Mouse (Mus musculus): Measurements from ENCODE around the gene Ezr.

Gene Ezr

DNA sequence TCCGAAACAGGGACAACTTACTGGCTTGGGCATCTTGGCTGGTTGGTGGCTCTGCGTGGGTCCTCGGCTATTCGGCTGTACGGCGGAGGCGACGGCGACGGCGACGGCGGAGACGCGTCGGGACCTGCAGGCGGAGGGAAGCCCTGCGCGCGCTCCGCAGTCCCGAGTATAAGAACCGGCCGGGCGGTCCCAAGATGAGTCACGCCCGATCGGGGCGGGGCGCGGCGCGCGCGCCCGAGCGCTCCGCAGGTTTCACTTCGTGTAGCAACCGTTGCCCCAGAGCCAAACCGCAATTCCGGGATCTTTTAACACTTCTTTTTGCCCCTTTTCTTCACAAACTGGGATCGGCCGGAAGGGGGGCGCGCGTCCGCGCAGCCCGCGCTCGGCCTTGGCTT, at the start of gene Ezr:
Gene Ezr, minus strand, starts transcription at position 174 of the 395 bp plus-strand sequence.
- DNase-seq (ENCODE audit: low read depth) = peak; percentile 84

DNA sequence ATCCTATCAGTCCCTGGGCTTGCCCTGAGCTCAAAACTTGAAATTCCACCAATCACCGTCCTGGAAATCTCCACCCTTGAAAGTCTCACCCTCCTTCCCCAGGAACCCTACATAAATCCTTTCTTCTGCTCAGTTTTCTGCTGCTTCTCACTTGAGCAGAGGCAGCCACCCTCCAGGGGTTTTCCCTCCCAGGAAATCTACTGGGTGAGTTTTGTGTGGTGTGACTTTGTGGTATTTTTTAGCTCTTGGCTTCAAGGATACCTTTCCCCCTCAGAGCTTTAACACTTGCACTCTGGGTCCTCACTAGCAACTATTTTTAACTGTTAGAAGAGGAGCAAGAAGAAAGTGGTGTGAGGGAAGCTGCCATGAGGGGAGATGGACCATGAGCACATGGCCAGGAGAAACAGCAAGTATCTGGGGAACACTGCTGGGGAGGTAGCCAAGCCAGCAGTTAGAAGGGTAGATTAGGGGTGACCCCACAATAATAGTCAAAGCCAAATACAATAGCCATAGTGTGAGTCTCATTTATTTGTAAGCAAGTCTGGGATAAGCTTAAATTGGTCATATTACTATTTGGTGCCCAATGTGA, 47.5 kb upstream of the Ezr start:
- DNase-seq (ENCODE audit: low read depth) = no peak

DNA sequence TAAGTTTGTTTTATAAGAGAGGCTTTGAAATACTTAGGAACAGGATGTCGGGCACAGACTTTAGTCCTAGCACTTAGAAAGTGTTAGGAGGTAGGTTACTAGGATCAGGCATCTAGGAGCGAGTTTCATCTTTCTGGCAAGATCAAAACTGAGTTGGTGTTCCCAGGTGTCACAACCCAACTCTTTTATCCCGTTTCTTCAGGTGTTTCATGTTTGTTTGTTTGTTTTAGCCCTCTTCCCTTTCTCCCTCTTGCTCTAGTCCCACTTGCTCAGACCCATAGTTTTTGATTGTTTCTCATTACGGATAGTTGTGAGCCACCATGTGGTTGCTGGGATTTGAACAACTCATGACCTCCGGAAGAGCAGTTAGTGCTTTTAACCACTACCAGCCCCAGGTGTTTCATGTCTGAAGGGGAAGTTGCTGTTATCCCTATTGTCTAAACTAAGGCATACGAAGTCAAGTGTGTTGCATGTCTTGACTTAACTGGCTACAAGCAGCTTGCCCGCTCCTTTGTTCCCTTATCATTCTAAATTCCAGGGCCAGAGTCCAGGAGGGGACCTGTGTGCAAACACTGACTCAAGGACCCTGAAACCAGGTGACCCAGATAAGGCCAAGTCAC, 46.1 kb upstream of the Ezr start:
- peak; percentile 45 for DNase-seq (ENCODE audit: low read depth)

GRCm38 (mm10) chr17:6827740-6828461, 45.3 kb upstream of the Ezr start:
- peak; percentile 91 for DNase-seq (ENCODE audit: low read depth)

DNA sequence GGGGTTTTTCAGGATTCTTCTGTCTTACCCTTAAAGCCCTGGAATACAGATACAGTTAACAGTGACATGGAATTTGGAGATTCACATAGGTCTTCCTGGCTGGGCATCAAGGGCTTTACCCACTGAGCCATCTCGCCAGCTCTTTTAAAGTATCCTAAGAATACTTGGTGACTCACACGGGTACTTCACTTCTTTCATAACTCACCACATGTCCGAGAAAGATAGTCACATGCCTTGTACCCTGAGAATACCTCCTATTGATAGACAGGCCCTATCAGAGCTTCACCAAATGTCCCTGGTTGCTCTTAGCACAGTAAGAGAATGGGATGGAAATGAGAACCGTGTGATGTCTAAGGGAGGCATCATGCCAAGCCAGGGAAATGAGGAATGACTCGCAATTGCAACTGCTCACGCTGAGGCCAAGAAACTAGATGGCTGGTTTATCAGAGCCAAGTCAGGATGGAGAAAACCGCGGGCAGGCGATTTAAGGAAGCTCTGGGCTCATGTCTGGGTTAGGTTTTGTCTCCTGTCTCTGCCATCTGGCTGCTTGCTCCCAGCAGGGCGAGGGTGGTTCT, 44.7 kb upstream of the Ezr start:
- peak; percentile 80 for DNase-seq (ENCODE audit: low read depth)

DNA sequence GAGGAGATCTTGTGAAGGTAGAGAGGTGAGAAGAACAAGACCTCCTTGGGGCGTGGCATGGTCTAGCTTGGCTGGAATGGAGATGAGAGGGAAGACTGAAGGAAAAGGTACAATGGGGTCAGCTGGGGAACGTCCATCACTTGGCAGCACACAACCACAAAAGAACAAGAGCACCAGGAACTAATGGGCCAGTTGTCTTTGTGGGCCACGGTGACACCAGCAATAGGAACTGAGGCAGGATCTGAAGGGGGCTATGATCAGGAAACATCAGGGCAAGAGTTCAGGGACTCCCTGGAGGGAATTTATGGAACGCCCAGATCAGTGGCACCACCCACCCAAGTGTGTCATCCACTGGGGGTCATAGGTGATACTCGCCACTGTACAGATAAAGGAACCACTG, 34.2 kb upstream of the Ezr start:
- no peak for DNase-seq (ENCODE audit: low read depth)

DNA sequence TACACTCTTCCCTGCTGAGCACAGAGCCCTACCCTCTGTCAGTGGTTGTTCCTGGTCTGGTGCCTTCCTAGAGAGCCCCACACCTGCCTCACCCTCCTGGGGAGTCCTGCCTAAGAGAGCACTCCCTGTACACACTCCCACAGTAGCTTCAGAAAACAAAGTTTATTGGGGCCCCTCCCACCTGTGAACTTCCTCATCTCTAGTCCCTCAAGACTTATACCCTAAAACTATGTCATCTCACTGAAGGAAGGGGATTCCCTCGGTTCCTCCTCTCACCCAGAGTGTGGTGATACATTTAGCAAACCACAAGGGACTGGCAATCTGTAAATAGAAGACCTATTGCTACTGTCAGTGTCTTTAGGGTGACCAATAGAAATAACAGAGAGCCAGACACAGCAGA, 33.6 kb upstream of the Ezr start:
- DNase-seq (ENCODE audit: low read depth) = peak; percentile 23

DNA sequence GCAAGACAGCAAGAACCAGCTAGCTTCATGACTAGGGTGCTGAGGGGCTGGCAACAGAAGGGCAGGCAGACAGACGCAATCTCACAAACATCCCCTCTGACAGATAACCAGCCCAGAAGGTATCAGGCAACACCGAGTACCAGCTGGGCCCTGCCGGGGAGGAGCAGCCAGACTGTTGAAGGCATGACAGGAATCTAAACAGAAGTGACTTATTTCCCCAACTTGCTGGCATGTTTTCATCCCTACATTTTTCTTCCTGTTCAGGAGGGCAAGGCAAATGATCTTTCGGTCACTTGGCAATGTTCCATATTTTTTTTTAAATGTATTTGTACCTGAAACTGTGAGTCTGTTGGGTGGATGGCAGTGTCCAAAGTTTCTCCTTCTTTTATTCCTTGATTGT, 32.1 kb upstream of the Ezr start:
- DNase-seq (ENCODE audit: low read depth) = no peak

DNA sequence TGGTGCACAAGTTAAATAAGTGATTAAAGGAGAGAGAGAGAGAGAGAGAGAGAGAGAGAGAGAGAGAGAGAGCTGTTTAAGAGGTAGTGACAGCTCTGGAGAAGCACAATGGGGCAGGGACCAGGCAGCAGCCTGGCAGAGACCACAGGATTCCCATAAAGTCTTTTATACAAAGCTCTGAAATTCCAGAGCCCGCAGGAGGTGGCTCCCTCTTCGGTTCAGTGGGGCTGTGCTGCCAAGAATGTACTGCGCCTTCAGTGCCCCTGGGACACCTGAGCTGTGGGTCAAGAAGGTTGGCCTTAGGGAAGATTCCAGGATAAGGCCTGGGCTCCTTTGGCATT, 30.2 kb upstream of the Ezr start:
- no peak for DNase-seq (ENCODE audit: low read depth)

DNA sequence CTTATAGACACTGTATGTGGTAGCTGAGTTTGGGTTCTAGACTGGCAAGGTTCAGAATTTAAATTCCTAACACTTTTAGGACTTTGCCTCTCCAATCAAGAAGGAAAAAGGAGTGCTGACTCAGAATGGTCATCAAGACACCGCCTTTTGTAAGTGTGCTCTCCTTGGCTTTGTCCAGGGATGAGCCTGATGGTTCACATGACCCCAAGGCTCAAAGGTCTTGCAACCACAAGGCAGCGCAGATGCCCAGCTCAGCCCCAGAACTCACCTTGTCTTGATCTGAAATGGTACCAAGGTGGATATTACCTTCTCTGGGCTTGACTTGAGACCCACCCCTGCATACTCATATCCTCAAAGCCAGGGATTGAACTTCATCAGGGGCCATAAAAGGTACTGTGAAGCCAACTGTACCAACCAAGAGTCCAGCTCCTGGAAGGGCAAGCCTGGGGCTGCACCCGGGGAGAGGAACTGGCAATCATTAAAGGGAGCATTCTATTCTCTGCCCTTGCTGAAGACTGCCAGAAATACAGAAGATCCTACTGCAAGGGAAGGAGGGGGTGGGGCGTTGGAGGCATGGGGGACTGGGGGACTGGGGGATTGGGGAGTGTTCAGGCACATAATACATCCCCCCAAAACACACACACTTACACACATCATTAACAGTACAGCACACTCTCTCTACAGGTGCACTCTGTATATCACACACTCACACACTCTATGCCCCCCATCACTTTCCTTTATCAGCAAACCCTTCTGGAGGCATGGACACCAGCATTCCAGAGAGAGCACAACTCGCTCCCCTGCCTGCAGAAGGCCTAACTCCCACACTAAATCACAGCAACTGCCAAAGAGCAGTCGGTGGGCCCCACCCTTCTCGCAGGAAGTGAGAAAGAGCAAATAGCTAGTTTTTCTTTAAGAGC, 29.6 kb upstream of the Ezr start:
- DNase-seq (ENCODE audit: low read depth) = no peak

GRCm38 (mm10) chr17:6809331-6809730, 26.7 kb upstream of the Ezr start:
- no peak for DNase-seq (ENCODE audit: low read depth)

GRCm38 (mm10) chr17:6808521-6809165, 26.1 kb upstream of the Ezr start:
- no peak for DNase-seq (ENCODE audit: low read depth)

- no peak for DNase-seq (ENCODE audit: low read depth)
Observed at GRCm38 (mm10) chr17:6807827-6808520, 25.4 kb upstream of the Ezr start.

- no peak for DNase-seq (ENCODE audit: low read depth)
Observed at GRCm38 (mm10) chr17:6804853-6805543, 22.4 kb upstream of the Ezr start.

DNA sequence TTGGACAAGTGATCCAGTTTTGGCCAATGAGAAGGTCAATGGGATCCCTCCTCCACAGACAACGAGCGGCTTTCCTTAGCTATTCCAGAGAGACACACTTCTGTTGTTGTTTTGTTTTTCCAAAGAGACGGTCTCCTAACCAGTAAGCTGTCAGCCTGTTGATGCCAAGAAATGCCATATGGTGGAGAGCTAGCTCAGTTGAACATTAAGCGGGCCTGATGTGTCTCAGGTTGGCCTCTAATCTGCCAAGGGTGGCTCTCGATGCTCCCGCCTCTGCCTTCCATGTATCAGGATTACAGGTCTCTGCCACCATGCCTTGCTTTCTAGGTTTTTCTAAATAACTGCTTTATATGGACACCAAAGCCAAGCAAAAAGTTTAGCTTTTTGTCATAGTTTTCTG, 21.5 kb upstream of the Ezr start:
- no peak for DNase-seq (ENCODE audit: low read depth)

DNA sequence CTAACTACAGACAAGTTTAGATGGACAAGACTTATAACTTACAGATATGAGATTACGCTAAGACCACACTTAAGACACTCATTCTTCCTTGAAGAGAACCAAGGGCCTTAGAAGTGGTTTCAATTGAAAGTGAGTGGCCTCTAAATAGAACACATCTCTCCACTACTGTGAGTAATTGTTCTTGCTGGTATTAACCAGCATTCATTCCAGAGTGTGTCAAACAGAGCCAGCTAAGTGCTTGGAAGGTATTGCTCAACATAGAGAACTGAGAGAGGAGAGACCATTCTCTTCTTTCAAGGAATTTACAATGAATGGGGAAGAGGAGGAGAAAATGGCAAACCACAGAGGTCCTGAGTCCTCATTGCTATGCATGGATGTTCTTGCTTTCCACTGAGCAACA, 21.0 kb upstream of the Ezr start:
- no peak for DNase-seq (ENCODE audit: low read depth)

DNA sequence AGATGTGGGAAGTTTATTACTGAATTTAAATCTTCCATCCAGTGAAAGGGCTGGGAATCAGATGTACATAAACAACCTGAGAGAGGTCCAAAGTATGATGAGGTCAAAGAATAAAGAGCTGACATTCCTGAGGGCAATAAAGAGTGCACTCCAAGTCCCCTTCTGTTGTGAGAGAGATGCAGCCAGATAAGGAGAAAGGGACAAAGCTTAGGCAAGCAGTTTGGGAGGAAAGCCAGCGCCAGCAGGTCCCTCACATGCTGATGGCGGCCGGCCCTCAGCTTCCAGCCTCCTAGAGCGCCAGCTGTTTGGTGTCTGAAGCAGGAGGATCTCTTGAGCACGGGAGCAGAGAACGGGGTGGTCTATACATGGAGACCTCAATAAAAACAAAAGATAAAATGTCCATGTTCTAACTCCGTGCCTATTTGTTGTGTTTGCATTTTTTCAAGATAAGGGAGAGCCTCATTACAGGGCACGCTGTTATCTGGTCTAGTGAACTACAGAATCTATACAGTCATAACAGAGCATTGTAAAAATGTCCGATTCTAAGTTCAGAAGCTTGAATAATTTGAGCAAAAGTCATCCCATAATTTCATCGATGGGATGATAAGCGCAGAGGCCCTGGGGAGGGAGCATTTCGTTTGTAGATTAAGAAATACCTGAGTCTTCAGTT, 15.9 kb upstream of the Ezr start:
- DNase-seq (ENCODE audit: low read depth) = no peak

GRCm38 (mm10) chr17:6797471-6797870, 14.9 kb upstream of the Ezr start:
- no peak for DNase-seq (ENCODE audit: low read depth)

GRCm38 (mm10) chr17:6794160-6794751, 11.7 kb upstream of the Ezr start:
- DNase-seq (ENCODE audit: low read depth) = no peak

All from 416B (cell line).